Mouse (Mus musculus) midbrain, embryonic 12.5 days (tissue): ENCODE measurements around the gene Coasy. TPM values are rescaled to one million over a fixed set of nuclear protein-coding genes. Genes with fewer than 3 reads are reported as not detected.

Experiments
- ATAC-seq: fragments of 200-750 bp; cut with Nextera tagmentation; 2 replicates; pipeline ENCODE4 v1.8.0; 2017; ENCODE audit warnings: low read depth, moderate TSS enrichment, moderate library complexity; ENCODE audit not compliant: low FRiP score
- H3K27ac ChIP-seq: fragments of 300-500 bp; sonication (generic); replicated peaks from 2 replicates; pipeline ENCODE4 v1.5.1; 2016; ENCODE audit warnings: mild to moderate bottlenecking
- H3K27me3 ChIP-seq: fragments of 300-500 bp; sonication (generic); 2 replicates; pipeline ENCODE4 v1.6.1; 2016; ENCODE audit warnings: mild to moderate bottlenecking
- H3K36me3 ChIP-seq: fragments of 300-500 bp; sonication (generic); 2 replicates; pipeline ENCODE4 v1.6.1; 2016
- H3K4me1 ChIP-seq: fragments of 300-500 bp; sonication (generic); 2 replicates; pipeline ENCODE4 v1.6.1; 2016
- H3K4me2 ChIP-seq: fragments of 300-500 bp; sonication (generic); replicated peaks from 2 replicates; pipeline ENCODE4 v1.6.1; 2016; ENCODE audit warnings: mild to moderate bottlenecking, moderate library complexity
- H3K4me3 ChIP-seq: fragments of 300-500 bp; sonication (generic); 2 replicates; pipeline ENCODE4 v1.5.1; 2016; ENCODE audit warnings: mild to moderate bottlenecking
- H3K9ac ChIP-seq: fragments of 300-500 bp; sonication (generic); replicated peaks from 2 replicates; pipeline ENCODE4 v1.6.1; 2016; ENCODE audit warnings: mild to moderate bottlenecking, moderate library complexity
- H3K9me3 ChIP-seq: fragments of 300-500 bp; sonication (generic); 2 replicates; pipeline ENCODE4 v1.6.1; 2016; ENCODE audit warnings: mild to moderate bottlenecking
- WGBS: fragments of 180-500 bp; shearing (Covaris S2); methylation state at CpG from one replicate; pipeline ENCODE4 v1.1.7; 2016; 5-methylcytosine and 5-hydroxymethylcytosine counted together
- polyA plus RNA-seq: library from polyadenylated mRNA; unstranded; fragments of >200 nt; fragmentation: Nextera tagmentation; extraction: Ambion mirVana; gene quantifications from 2 replicates; pipeline ENCODE4 v1.2.1, GENCODE M21; 2016

The Coasy gene
- 51.7 and 53.9 TPM in 2 replicates for polyA plus RNA-seq

DNA sequence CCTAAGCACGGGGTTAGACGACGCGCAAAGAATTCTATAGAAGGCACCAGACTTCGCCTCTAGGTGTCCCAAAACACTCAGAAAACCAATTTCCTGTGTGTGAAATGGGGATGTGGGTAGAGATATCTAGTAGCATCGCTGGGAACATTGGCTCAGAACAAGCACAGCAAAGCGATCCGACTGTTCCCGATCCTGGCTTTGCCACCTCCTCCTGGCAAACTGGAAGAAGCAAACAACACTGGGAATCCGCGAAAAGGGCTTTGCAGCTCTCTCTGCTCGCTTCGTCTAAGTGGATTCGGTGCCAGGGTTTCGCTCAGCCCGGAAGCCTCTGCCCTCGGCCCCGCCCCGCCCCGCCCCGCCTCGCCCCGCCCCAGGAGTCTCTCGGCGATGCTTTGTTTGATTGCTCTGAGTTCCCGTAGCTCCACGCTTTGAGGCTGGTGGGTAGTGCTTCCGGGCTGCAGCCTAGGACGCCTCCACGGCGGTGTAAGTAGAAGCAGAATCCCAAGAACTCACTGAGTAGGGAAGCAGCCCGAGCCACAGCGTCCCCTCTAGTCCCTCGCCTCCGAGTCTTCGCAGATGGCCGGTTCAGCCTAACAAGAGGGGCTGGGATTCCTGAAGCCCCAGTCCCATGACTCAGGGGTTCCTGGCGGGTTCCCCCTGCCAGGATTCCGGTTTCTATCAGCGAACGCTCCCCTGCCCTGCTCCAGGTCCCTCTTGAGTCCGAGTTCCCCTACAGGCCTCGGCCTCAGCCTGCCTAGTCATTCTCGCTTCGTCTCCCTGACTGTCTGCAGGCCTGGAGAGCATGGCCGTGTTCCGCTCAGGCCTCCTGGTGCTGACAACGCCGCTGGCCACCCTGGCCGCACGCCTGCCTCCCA lies at the start of gene Coasy:
Gene Coasy, plus strand, starts transcription at position 358 of the 875 bp plus-strand sequence.
- no peaks in the 10 kb centered on the region for H3K9me3 ChIP-seq
- peak; percentile 93 for ATAC-seq
- WGBS: under 1% methylated on average over 51 of the region's 51 CpGs
- H3K4me3 ChIP-seq: peak within 1 kb of the TSS; percentile 83
- peak within 1 kb of the TSS; percentile 94 for H3K9ac ChIP-seq
- H3K27ac ChIP-seq: peak within 1 kb of the TSS; percentile 84
- H3K27me3 ChIP-seq: peaks cover 42% of the 10 kb centered on the region
- peaks cover 30% of the 10 kb centered on the region for H3K4me1 ChIP-seq
- H3K36me3 ChIP-seq: 0 out of 2 replicates have a peak, but pooled peaks cover 2% of the 10 kb centered on the region
- H3K4me2 ChIP-seq: peak within 1 kb of the TSS; percentile 98

DNA sequence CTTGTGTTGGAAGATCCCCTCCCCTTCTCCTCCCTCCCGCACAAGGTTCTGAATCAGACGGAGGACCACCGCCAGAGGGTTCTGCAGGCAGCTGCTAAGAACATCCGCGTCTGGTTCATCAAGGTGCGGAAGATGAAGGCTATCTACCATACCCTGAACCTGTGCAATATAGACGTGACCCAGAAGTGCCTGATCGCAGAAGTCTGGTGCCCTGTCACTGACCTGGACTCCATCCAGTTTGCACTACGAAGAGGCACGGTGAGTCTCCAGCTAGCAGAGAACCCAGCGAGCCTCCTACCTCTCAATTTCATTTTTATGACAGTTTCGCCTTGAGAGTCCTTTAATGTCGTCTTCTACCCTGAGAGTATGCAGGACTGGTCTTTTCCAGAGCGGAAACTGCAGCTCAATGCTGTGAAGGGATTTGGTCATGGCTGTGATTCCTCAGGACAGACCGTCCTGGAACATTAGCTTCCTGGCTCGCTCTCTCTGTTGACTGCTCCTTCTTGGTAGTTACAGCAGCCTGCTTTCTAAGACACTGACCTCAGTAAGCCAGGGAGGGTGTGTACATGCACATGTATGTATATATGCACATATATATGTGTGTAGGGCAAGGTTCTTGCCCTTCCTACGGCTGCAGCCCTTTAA lies 48.4 kb upstream of the Coasy start:
- Histone ChIP-seq H3K4me1 (no peaks in the 10 kb centered on the region), H3K9ac (no peak overlapping the region), H3K4me3 (no peak overlapping the region), H3K4me2 (no peak overlapping the region), H3K9me3 (no peaks in the 10 kb centered on the region), H3K27ac (no peak overlapping the region), H3K36me3 (peaks cover 88% of the 10 kb centered on the region), H3K27me3 (no peaks in the 10 kb centered on the region)
- WGBS: 95% methylated on average over 17 of the region's 17 CpGs
- ATAC-seq: no peak

DNA sequence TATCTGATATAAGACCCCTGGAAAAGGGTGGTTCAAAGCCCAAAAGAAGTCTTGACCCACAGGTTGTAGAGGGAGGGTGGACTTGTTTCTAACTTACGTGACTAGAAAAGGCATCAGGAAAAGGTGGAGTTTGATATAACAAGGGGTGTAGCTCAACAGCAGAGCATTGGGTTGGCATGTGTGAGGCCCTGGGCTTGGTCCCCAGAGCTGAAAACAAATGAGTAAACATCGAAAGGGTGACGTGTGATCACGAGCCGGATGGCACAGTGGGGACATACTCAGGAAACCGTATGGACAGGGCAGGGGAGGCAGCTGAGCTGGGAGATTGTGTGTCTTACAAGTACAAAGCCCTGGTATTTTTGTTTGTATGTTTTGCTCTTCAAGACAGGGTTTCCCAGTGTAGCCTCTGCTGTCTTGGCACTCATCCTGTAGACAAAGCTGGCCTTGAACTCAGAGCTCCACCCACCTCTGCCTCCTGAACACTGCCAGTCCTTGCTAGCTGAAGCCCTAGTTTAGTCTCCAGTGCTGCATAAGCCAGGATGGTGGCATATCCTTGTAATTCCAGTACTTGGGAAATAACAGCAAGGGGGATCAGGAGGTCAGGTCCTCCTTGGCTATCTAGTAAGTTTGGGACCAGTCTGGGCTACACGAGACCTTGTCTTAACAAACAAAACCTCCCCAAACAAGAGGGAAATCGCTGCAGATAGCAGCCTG lies 47.6 kb upstream of the Coasy start:
- Histone ChIP-seq H3K27me3 (no peaks in the 10 kb centered on the region), H3K27ac (no peak overlapping the region), H3K4me3 (no peak overlapping the region), H3K9ac (no peak overlapping the region), H3K4me2 (no peak overlapping the region), H3K4me1 (no peaks in the 10 kb centered on the region), H3K36me3 (peaks cover 89% of the 10 kb centered on the region), H3K9me3 (no peaks in the 10 kb centered on the region)
- WGBS: 94% methylated on average over 8 of the region's 8 CpGs
- no peak for ATAC-seq

DNA sequence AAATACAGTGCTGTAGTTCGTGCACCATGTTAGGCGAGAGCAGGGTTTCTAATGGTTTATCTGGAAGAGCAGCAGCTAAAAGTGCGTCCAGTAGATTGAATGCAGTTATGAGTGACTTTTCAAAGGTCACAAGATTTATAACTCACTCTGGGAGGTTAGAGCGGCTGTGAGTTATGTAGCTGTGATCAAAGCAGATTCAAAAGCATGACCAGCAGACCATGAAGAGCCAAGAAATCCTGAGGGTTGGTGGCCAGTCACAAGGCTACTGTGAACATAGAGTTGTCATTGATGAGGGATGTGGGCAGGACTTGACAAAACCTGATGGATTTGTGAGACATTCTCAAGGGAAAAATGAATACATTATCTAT lies 47.1 kb upstream of the Coasy start:
- H3K36me3 ChIP-seq: peaks cover 89% of the 10 kb centered on the region
- no peaks in the 10 kb centered on the region for H3K4me1 ChIP-seq
- no peak for ATAC-seq
- no peaks in the 10 kb centered on the region for H3K27me3 ChIP-seq
- WGBS: 92% methylated on average over 4 of the region's 4 CpGs
- no peak overlapping the region for H3K4me3 ChIP-seq
- H3K9me3 ChIP-seq: no peaks in the 10 kb centered on the region
- no peak overlapping the region for H3K4me2 ChIP-seq
- no peak overlapping the region for H3K27ac ChIP-seq
- H3K9ac ChIP-seq: no peak overlapping the region

DNA sequence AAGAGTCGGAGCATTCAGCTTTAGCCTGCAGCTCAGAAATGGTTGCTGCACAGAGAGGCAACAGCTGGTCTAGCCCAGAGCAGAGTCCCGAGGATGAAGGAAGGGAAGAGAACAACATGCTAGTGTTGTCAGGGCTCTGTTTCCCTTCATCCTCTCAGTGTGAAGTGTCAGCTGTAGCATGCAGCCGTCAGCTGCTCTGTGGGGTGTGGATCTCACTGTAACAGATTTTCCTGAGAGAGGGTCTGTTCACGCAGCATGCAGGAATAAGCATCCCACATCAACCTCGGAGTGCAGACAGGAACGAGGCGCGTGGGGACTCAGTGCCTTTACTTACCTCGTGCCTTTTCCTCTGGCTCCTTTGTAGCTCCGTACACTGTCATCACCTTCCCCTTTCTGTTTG lies 44.6 kb upstream of the Coasy start:
- WGBS: 89% methylated on average over 10 of the region's 10 CpGs
- no peaks in the 10 kb centered on the region for H3K4me1 ChIP-seq
- H3K36me3 ChIP-seq: peaks cover 91% of the 10 kb centered on the region
- no peaks in the 10 kb centered on the region for H3K9me3 ChIP-seq
- no peaks in the 10 kb centered on the region for H3K27me3 ChIP-seq
- ATAC-seq: no peak
- no peak overlapping the region for H3K9ac ChIP-seq
- no peak overlapping the region for H3K27ac ChIP-seq
- H3K4me2 ChIP-seq: no peak overlapping the region
- H3K4me3 ChIP-seq: no peak overlapping the region

DNA sequence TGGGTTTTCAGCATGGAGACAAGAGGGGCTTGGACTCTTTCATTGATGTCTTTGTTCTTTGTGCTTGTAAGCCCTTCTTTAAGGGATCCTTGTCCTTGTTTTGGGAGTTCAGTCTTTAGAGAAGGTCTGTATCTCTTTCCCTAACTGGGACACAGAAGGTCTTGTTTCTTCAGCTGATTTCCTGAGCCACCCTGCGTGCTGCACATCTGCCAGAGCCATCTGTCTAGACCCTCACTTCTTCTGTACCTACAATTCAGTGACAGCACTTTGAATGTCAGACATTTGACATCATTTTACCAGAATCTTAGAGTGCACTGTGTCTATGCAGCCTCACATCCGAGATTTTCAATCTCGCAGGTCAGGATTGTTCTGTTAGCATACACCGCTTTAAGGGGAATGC lies 36.5 kb upstream of the Coasy start:
- H3K4me1 ChIP-seq: no peaks in the 10 kb centered on the region
- H3K27me3 ChIP-seq: no peaks in the 10 kb centered on the region
- H3K36me3 ChIP-seq: peaks cover 95% of the 10 kb centered on the region
- no peak overlapping the region for H3K9ac ChIP-seq
- no peaks in the 10 kb centered on the region for H3K9me3 ChIP-seq
- whole genome bisulfite sequencing: 94% methylated on average over 4 of the region's 4 CpGs
- ATAC-seq: no peak
- H3K4me3 ChIP-seq: no peak overlapping the region
- H3K4me2 ChIP-seq: no peak overlapping the region
- H3K27ac ChIP-seq: no peak overlapping the region

DNA sequence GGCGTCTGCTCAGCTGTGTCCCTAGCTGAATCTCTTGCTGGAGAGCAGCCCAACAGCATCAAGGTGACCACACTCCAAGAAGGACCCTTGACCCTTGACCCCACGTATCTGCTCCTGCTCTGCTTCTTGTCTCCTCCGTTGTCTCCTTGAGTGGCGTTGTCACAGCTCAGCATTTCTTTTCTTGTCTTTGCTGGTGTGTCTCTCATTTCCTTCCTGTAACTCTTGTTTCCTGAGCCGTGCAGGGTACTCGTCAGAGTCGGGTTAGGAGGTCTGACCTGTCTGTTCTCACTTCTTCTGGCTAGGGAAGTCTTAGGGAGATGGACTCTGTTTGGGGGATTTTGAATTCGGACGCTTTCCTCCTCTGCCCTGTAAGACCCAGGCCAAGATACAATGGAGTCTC lies 35.9 kb upstream of the Coasy start:
- peaks cover 95% of the 10 kb centered on the region for H3K36me3 ChIP-seq
- H3K27me3 ChIP-seq: no peaks in the 10 kb centered on the region
- no peak overlapping the region for H3K4me3 ChIP-seq
- H3K4me1 ChIP-seq: no peaks in the 10 kb centered on the region
- H3K9me3 ChIP-seq: no peaks in the 10 kb centered on the region
- 65% methylated on average over 9 of the region's 9 CpGs for WGBS
- H3K9ac ChIP-seq: no peak overlapping the region
- H3K4me2 ChIP-seq: no peak overlapping the region
- H3K27ac ChIP-seq: no peak overlapping the region
- ATAC-seq: no peak

DNA sequence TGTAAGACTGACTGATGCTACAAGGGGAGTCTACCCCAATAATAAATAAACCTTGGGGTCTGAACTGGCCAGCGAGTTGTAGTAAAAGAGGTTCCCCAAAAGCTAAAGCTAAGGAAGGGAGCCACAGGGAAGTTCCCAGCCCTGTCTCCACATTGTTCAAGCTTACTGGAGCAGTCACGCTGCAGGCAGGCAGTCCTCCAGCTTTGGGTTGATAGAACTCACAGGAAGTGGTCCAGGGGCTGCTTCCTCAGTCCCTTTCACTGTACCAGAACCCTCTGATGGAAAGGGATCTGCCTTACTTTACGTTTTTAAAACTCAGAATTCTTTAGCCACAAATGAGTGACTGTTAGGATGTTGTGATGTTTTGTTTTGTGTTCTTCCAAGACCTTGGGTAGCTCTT lies 34.9 kb upstream of the Coasy start:
- H3K36me3 ChIP-seq: peaks cover 97% of the 10 kb centered on the region
- H3K27me3 ChIP-seq: no peaks in the 10 kb centered on the region
- no peaks in the 10 kb centered on the region for H3K9me3 ChIP-seq
- no peak for ATAC-seq
- no peak overlapping the region for H3K9ac ChIP-seq
- no peak overlapping the region for H3K4me2 ChIP-seq
- H3K4me1 ChIP-seq: no peaks in the 10 kb centered on the region
- no peak overlapping the region for H3K27ac ChIP-seq
- 83% methylated on average over 3 of the region's 3 CpGs for WGBS
- no peak overlapping the region for H3K4me3 ChIP-seq

DNA sequence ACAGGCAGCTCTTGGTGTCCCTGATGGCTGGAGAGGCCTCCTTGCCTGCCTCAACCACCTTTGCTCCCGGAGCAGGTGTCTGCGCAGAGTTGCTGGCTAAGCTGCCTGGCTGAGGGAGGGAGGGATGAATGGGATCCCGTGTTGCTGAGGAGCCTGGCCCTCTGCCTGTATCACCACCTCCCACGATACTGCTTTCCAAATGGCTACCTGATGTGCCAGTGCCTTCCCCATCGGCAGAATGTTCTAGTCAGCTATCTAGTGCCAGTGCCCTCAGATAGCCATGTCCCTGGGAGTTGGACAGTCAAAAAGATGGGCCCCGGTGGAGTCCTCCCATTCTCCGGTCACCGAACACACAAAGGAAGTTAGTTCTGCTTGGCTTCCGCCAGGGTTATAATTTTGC lies 32.0 kb upstream of the Coasy start:
- no peak overlapping the region for H3K27ac ChIP-seq
- H3K9me3 ChIP-seq: no peaks in the 10 kb centered on the region
- no peak overlapping the region for H3K9ac ChIP-seq
- WGBS: 87% methylated on average over 9 of the region's 9 CpGs
- H3K4me1 ChIP-seq: no peaks in the 10 kb centered on the region
- no peak overlapping the region for H3K4me3 ChIP-seq
- H3K27me3 ChIP-seq: no peaks in the 10 kb centered on the region
- H3K36me3 ChIP-seq: peaks cover 94% of the 10 kb centered on the region
- ATAC-seq: no peak
- H3K4me2 ChIP-seq: no peak overlapping the region

DNA sequence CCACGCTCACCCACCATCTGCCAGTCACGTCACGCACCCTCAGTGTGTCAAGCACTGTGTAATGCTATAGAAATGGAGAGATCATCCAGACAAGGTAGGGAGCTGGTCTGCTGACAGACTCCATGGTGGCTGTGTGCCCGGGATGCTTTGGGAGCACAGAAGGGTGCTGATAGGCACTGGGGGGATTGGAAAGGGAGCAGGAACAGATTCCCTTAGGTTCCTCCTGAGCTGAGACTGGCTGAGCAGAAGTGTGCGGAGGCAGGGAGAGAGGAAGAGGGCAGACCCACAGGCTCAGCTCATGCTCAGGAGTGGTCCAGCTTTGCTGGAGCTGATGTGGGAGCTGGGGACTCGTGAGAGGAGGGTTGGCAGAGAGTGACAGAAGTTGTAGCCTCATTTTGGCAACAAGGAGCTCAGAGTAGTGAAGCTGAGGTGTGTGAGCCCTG lies 31.3 kb upstream of the Coasy start:
- Histone ChIP-seq H3K4me1 (no peaks in the 10 kb centered on the region), H3K36me3 (peaks cover 91% of the 10 kb centered on the region), H3K9ac (no peak overlapping the region), H3K27me3 (no peaks in the 10 kb centered on the region), H3K27ac (no peak overlapping the region), H3K9me3 (no peaks in the 10 kb centered on the region), H3K4me2 (no peak overlapping the region), H3K4me3 (no peak overlapping the region)
- ATAC-seq: no peak
- WGBS: 85% methylated on average over 6 of the region's 6 CpGs

DNA sequence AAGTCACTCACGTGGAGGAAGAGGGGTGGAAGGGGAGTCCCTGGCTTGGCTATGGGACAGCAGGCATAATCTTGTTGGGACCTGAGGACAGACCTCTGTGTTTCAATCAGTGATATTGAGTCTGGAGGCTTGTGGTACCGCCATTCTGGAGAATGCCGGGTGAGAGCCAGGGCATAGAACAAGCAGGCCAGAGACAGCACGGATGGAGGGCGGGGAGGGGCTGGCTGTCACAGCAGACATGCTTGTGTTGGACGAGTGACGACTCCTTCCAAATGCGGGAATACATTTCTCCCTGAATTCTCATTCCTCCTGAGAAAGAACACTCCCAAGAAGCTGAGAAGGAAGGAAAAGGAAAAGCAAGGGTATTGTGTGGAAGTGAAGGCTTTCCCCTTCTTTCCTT lies 30.7 kb upstream of the Coasy start:
- peaks cover 89% of the 10 kb centered on the region for H3K36me3 ChIP-seq
- no peaks in the 10 kb centered on the region for H3K9me3 ChIP-seq
- no peak overlapping the region for H3K4me2 ChIP-seq
- H3K4me3 ChIP-seq: no peak overlapping the region
- H3K4me1 ChIP-seq: no peaks in the 10 kb centered on the region
- no peaks in the 10 kb centered on the region for H3K27me3 ChIP-seq
- 88% methylated on average over 8 of the region's 8 CpGs for WGBS
- H3K9ac ChIP-seq: no peak overlapping the region
- ATAC-seq: no peak
- no peak overlapping the region for H3K27ac ChIP-seq
